Mouse (Mus musculus) erythroblast, embryonic 14.5 days (primary cell): ENCODE results near the gene Atg9a.

ENCODE experiments used
- GATA1 ChIP-seq: IDR thresholded peaks from 2 replicates; pipeline ENCODE4 v1.6.1; 2012; ENCODE audit warnings: low read length, inconsistent platforms, mixed read lengths
- TAL1 ChIP-seq: IDR thresholded peaks from 3 replicates; pipeline ENCODE4 v1.6.1; 2012; ENCODE audit warnings: low read length, inconsistent platforms, mixed read lengths

GRCm38 (mm10) chr1:75180741-75181140 lies 11.3 kb downstream of the Atg9a start:
- TF ChIP-seq GATA1: no peak
- TF ChIP-seq TAL1: no peak
